ENCODE assay signal across 12 mouse cellular contexts in the genomic region with DNA sequence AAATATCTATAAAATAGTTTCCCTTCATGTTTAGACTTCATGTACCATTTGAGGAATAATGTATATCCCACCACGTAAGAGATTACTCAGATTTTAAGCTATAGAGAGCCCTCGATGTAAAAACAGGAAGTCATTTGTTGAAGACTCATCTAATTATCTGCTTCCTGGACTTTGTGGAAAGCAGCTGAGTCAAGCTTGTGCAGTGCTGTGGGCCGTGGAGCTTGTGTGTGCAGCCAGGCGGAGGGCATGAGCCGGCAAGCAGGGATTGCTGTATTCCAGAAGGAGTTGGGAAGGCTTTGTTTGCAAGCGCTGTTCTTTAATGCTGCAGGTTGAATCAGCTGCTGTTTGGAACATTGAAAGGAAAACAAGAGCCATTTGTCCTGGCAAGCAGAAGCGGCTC. TPM values are rescaled to one million over a fixed set of nuclear protein-coding genes. Genes with fewer than 3 reads are reported as not detected.
DNase-seq lines count a peak whose midpoint lies in the region; ATAC-seq and TF ChIP-seq lines count a peak whose summit lies in the region.
"Had no signal": no experiment of that assay in that cellular context is flagged by ENCODE, and none has a peak within 500 bp of the region (broad histone marks: within the 10 kb centered on the region; RNA-seq: fewer than 3 reads in every experiment).

No protein-coding gene starts in this region.

- no peaks in the 10 kb centered on the region for H3K36me3 ChIP-seq in liver, embryonic 16.5 days (ENCODE audit: control insufficient read depth, insufficient read depth)
- H3K36me3 ChIP-seq in liver, embryonic 11.5 days (ENCODE audit: control insufficient read depth, insufficient read depth, low read length) = no peaks in the 10 kb centered on the region; the same call in 1 of the 2 replicates
- H3K36me3 ChIP-seq in myocyte (ENCODE audit: control insufficient read depth, insufficient read depth) = peaks cover 6% of the 10 kb centered on the region
- H3K36me3 ChIP-seq: forebrain, embryonic 10.5 days; hindbrain, embryonic 13.5 days; neural tube, embryonic 13.5 days had no signal

- no peak overlapping the region for H3K27ac ChIP-seq in liver, embryonic 16.5 days (ENCODE audit: low read length)
- no peak overlapping the region for H3K27ac ChIP-seq in liver, embryonic 11.5 days (ENCODE audit: low read depth, low read length)
- peak overlapping the region; percentile 54; the same call in 1 of the 2 replicates for H3K27ac ChIP-seq in bone marrow, adult 2 months (ENCODE audit: control insufficient read depth, insufficient read depth, low read depth, low read length, poor library complexity)
- H3K27ac ChIP-seq: forebrain, embryonic 10.5 days; hindbrain, embryonic 13.5 days; neural tube, embryonic 13.5 days had no signal

- no peaks in the 10 kb centered on the region for H3K27me3 ChIP-seq in liver, embryonic 16.5 days (ENCODE audit: control insufficient read depth, insufficient read depth, low read depth, low read length)
- no peaks in the 10 kb centered on the region for H3K27me3 ChIP-seq in liver, embryonic 11.5 days (replicated peaks; ENCODE audit: control insufficient read depth, insufficient read depth, low read length)
- H3K27me3 ChIP-seq in myocyte (ENCODE audit: control insufficient read depth, insufficient read depth, insufficient read length) = no peaks in the 10 kb centered on the region
- H3K27me3 ChIP-seq: hindbrain, embryonic 13.5 days; neural tube, embryonic 13.5 days had no signal

- H3K4me3 ChIP-seq in liver, embryonic 16.5 days (ENCODE audit: low read depth, low read length) = no peak overlapping the region
- H3K4me3 ChIP-seq in liver, embryonic 11.5 days (ENCODE audit: low read depth, low read length) = no peak overlapping the region
- H3K4me3 ChIP-seq in bone marrow, adult 2 months (replicated peaks; ENCODE audit: control insufficient read depth, low read depth, low read length) = no peak overlapping the region
- no peak overlapping the region for H3K4me3 ChIP-seq in myocyte
- H3K4me3 ChIP-seq: forebrain, embryonic 10.5 days; hindbrain, embryonic 13.5 days; neural tube, embryonic 13.5 days had no signal

- peak; percentile 56; the same call in 1 of the 2 replicates for ATAC-seq in liver, embryonic 16.5 days (ENCODE audit: low read depth)
- no peak for ATAC-seq in liver, embryonic 11.5 days (replicated peaks; ENCODE audit: low FRiP score)
- ATAC-seq in CD4-positive, CD25-positive, alpha-beta regulatory T cell, adult 4 months = peak; percentile 60

- H3K4me2 ChIP-seq in liver, embryonic 16.5 days (ENCODE audit: low read depth, low read length) = no peak overlapping the region
- H3K4me2 ChIP-seq in liver, embryonic 11.5 days = no peak overlapping the region
- H3K4me2 ChIP-seq in myocyte (ENCODE audit: low read depth) = peak overlapping the region; percentile 76
- H3K4me2 ChIP-seq: hindbrain, embryonic 13.5 days; neural tube, embryonic 13.5 days had no signal

- no peak for TF ChIP-seq POLR2A in bone marrow, adult 2 months (IDR thresholded peaks at IDR 0.05; ENCODE audit: borderline replicate concordance, control insufficient read depth, low read depth, low read length)
- no peak for TF ChIP-seq POLR2A in myocyte (IDR thresholded peaks at IDR 0.05; ENCODE audit: insufficient read length, low read depth)

- H3K9ac ChIP-seq in liver, embryonic 16.5 days (ENCODE audit: low read depth, low read length) = no peak overlapping the region
- no peak overlapping the region for H3K9ac ChIP-seq in liver, embryonic 11.5 days (ENCODE audit: low read depth, low read length)
- H3K9ac ChIP-seq: hindbrain, embryonic 13.5 days; neural tube, embryonic 13.5 days had no signal

- 33% methylated on average over 7 of the region's 7 CpGs for WGBS in liver, embryonic 16.5 days (ENCODE audit: insufficient replicate concordance)
- WGBS in liver, embryonic 11.5 days = 57% methylated on average over 7 of the region's 7 CpGs
- WGBS in bone marrow, adult 2 months = 32% methylated on average over 7 of the region's 7 CpGs

- H3K4me1 ChIP-seq in liver, embryonic 16.5 days (ENCODE audit: control insufficient read depth, low read depth, low read length) = no peaks in the 10 kb centered on the region
- no peaks in the 10 kb centered on the region; the same call in 1 of the 2 replicates for H3K4me1 ChIP-seq in liver, embryonic 11.5 days (replicated peaks; ENCODE audit: control insufficient read depth, insufficient read depth, low read length)
- H3K4me1 ChIP-seq in bone marrow, adult 2 months (ENCODE audit: control insufficient read depth, insufficient read depth, low read length) = peaks cover 2% of the 10 kb centered on the region

- no peak overlapping the region for H3ac ChIP-seq in myocyte (ENCODE audit: control insufficient read depth, insufficient read length)

- no peak for DNase-seq in liver, embryonic 11.5 days (ENCODE audit: low spot score)
- DNase-seq in urinary bladder, adult 18-20 months (ENCODE audit: low spot score in 2 of 2) = no peak
- no peak for DNase-seq in thymus, postnatal 0 days (ENCODE audit: low spot score)
- DNase-seq: cerebellum, postnatal 10 days; lung, postnatal 4 days had no signal

- no peaks in the 10 kb centered on the region for H3K9me3 ChIP-seq in liver, embryonic 16.5 days (replicated peaks; ENCODE audit: control insufficient read depth, low read length)
- no peaks in the 10 kb centered on the region for H3K9me3 ChIP-seq in liver, embryonic 11.5 days (ENCODE audit: control insufficient read depth, low read length)
- H3K9me3 ChIP-seq: forebrain, embryonic 10.5 days; hindbrain, embryonic 13.5 days; neural tube, embryonic 13.5 days had no signal

- H3K79me2 ChIP-seq in myocyte (ENCODE audit: control insufficient read depth, insufficient read depth) = no peaks in the 10 kb centered on the region

- TF ChIP-seq CTCF in bone marrow, adult 2 months (IDR thresholded peaks at IDR 0.05; ENCODE audit: control insufficient read depth, insufficient read depth, low read length) = no peak

TF ChIP-seq in myocyte, 11 proteins besides CTCF, POLR2A, EP300 and RAD21:
- TF ChIP-seq MYOG (IDR thresholded peaks at IDR 0.05; ENCODE audit: control insufficient read depth in 1 of 3, insufficient read depth in 1 of 3, insufficient read length in 2 of 3, low read depth in 2 of 3) = peak in 1 of 3 experiments; percentile 13
- no peak for TF ChIP-seq MAX (IDR thresholded peaks at IDR 0.05; ENCODE audit: low read depth)
- TF ChIP-seq MYOD1 (IDR thresholded peaks at IDR 0.05; ENCODE audit: control insufficient read depth in 1 of 3, insufficient read length in 2 of 3, low read depth in 2 of 3) = peak in 1 of 3 experiments; percentile 5

RNA-seq across cellular contexts. Expression of gene Nceh1, which starts 27.5 kb away (rescaled TPM):
- polyA plus RNA-seq in liver, embryonic 16.5 days (2015; fragmentation: Nextera tagmentation; extraction: Ambion mirVana) = 6.1 and 7.2 TPM in 2 replicates
- polyA plus RNA-seq in liver, embryonic 11.5 days (2014; fragmentation: Nextera tagmentation; extraction: Ambion mirVana) = 4.2 and 5.0 TPM in 2 replicates
- polyA plus RNA-seq in CD4-positive, CD25-positive, alpha-beta regulatory T cell, adult 4 months (2017; shearing (Covaris generic)) = 10 to 100 TPM; 22.1 to 26.8 TPM
- 2.1 and 7.1 TPM in 2 replicates for polyA plus RNA-seq in bone marrow, adult 2 months (2011; ENCODE audit: insufficient read depth, insufficient read length, low replicate concordance, missing spikeins)
- polyA plus RNA-seq in myocyte (2012; fragmentation: generic; extraction: Trizol) = 6.2 TPM
- 11.1 and 14.3 TPM in 2 replicates for polyA plus RNA-seq in thymus, postnatal 0 days (2015; fragmentation: Nextera tagmentation; extraction: Ambion mirVana)

RNA-seq across cellular contexts. Expression of gene Ect2, which starts 56.6 kb away (rescaled TPM):
- 37.1 and 40.7 TPM in 2 replicates for polyA plus RNA-seq in liver, embryonic 16.5 days (2015; fragmentation: Nextera tagmentation; extraction: Ambion mirVana)
- 52.3 and 56.5 TPM in 2 replicates for polyA plus RNA-seq in liver, embryonic 11.5 days (2014; fragmentation: Nextera tagmentation; extraction: Ambion mirVana)
- polyA plus RNA-seq in CD4-positive, CD25-positive, alpha-beta regulatory T cell, adult 4 months (2017; shearing (Covaris generic)) = 1 to 10 TPM; 4.6 to 7.3 TPM
- polyA plus RNA-seq in bone marrow, adult 2 months (2011; ENCODE audit: insufficient read depth, insufficient read length, low replicate concordance, missing spikeins) = 23.6 and 28.8 TPM in 2 replicates
- 6.6 TPM for polyA plus RNA-seq in myocyte (2012; fragmentation: generic; extraction: Trizol)
- polyA plus RNA-seq in thymus, postnatal 0 days (2015; fragmentation: Nextera tagmentation; extraction: Ambion mirVana) = 45.2 and 49.4 TPM in 2 replicates
